Mouse (Mus musculus) lung, embryonic 14.5 days (tissue): ENCODE measurements around the gene Cyb561d1. TPM values are rescaled to one million over a fixed set of nuclear protein-coding genes. Genes with fewer than 3 reads are reported as not detected.
"Not testable (repeated sequence)": the region's sequence is repeated elsewhere in the genome, so short reads cannot be mapped to it uniquely, and the experiment has no call there.

ENCODE experiments used
- ATAC-seq: fragments of 200-750 bp; cut with Nextera tagmentation; 2 replicates; pipeline ENCODE4 v1.8.0; 2017; ENCODE audit warnings: mild to moderate bottlenecking, moderate TSS enrichment, moderate library complexity; ENCODE audit not compliant: insufficient read depth
- DNase-seq: peaks from one replicate; pipeline ENCODE4 v3.0.0-alpha.2; 2015
- H3K27ac ChIP-seq: fragments of 300-500 bp; sonication (generic); 2 replicates; pipeline ENCODE4 v1.5.1; 2014; ENCODE audit warnings: low read depth, mild to moderate bottlenecking, moderate library complexity
- H3K27me3 ChIP-seq: fragments of 300-500 bp; sonication (generic); 2 replicates; pipeline ENCODE4 v1.6.1; 2014; ENCODE audit warnings: low read length, control low read depth; ENCODE audit not compliant: insufficient read depth
- H3K36me3 ChIP-seq: fragments of 300-500 bp; sonication (generic); 2 replicates; pipeline ENCODE4 v1.6.1; 2014; ENCODE audit warnings: control low read depth; ENCODE audit not compliant: insufficient read depth
- H3K4me1 ChIP-seq: fragments of 300-500 bp; sonication (generic); 2 replicates; pipeline ENCODE4 v1.6.1; 2014; ENCODE audit warnings: antibody characterized with exemption, control low read depth; ENCODE audit not compliant: insufficient read depth
- H3K4me2 ChIP-seq: fragments of 300-500 bp; sonication (generic); 2 replicates; pipeline ENCODE4 v1.6.1; 2014; ENCODE audit warnings: mild to moderate bottlenecking
- H3K4me3 ChIP-seq: fragments of 300-500 bp; sonication (generic); 2 replicates; pipeline ENCODE4 v1.5.1; 2014; ENCODE audit warnings: low read depth, low read length
- H3K9ac ChIP-seq: fragments of 300-500 bp; sonication (generic); 2 replicates; pipeline ENCODE4 v1.6.1; 2014
- H3K9me3 ChIP-seq: fragments of 300-500 bp; sonication (generic); 2 replicates; pipeline ENCODE4 v1.6.1; 2016; ENCODE audit warnings: low read depth, low read length, control low read depth
- CTCF ChIP-seq: IDR thresholded peaks from 2 replicates; pipeline ENCODE4 v1.5.1; 2016; ENCODE audit warnings: antibody characterized with exemption, low read depth
- WGBS: fragments of 180-500 bp; shearing (Covaris S2); extraction: QIAGEN DNeasy Blood & Tissue Kit; methylation state at CpG from one replicate; pipeline ENCODE4 v1.1.7; 2014; 5-methylcytosine and 5-hydroxymethylcytosine counted together
- polyA plus RNA-seq: library from polyadenylated mRNA; unstranded; fragments of >200 nt; fragmentation: Nextera tagmentation; extraction: Ambion mirVana; gene quantifications from 2 replicates; pipeline ENCODE4 v1.2.1, GENCODE M21; 2014

Cyb561d1 gene
- polyA plus RNA-seq = 2.0 TPM in 2 replicates

GRCm38 (mm10) chr3:108200329-108201323 is at the start of gene Cyb561d1:
TSS of gene Cyb561d1 (minus strand) at chr3:108201212.
- WGBS = 3% methylated on average over 44 of the region's 44 CpGs
- Histone ChIP-seq H3K4me1 (peaks cover 5% of the 10 kb centered on the region), H3K27ac (peak within 1 kb of the TSS; percentile 87), H3K4me3 (peak within 1 kb of the TSS; percentile 62), H3K27me3 (no peaks in the 10 kb centered on the region), H3K9ac (peak within 1 kb of the TSS; percentile 56), H3K9me3 (no peaks in the 10 kb centered on the region), H3K4me2 (peak within 1 kb of the TSS; percentile 63), H3K36me3 (peaks cover 28% of the 10 kb centered on the region)
- DNase-seq = peak; percentile 95
- TF ChIP-seq CTCF = peak; percentile 63
- ATAC-seq = peak; percentile 93

- Histone ChIP-seq H3K27ac (no peak overlapping the region), H3K4me1 (no peaks in the 10 kb centered on the region), H3K27me3 (no peaks in the 10 kb centered on the region), H3K4me2 (no peak overlapping the region), H3K4me3 (no peak overlapping the region), H3K36me3 (no peaks in the 10 kb centered on the region), H3K9ac (no peak overlapping the region), H3K9me3 (no peaks in the 10 kb centered on the region)
- 74% methylated on average over 2 of the region's 2 CpGs for WGBS
- DNase-seq (no peak), ATAC-seq (no peak)
- no peak for TF ChIP-seq CTCF
These were observed 45.8 kb upstream of the Cyb561d1 start for GRCm38 (mm10) chr3:108246857-108247256.

GRCm38 (mm10) chr3:108241243-108241839 is 40.3 kb upstream of the Cyb561d1 start:
- Histone ChIP-seq H3K9me3 (no peaks in the 10 kb centered on the region), H3K36me3 (no peaks in the 10 kb centered on the region), H3K9ac (no peak overlapping the region), H3K4me2 (no peak overlapping the region), H3K4me1 (no peaks in the 10 kb centered on the region), H3K27ac (no peak overlapping the region), H3K27me3 (no peaks in the 10 kb centered on the region), H3K4me3 (no peak overlapping the region)
- WGBS = 81% methylated on average over 3 of the region's 3 CpGs
- ATAC-seq (no peak), DNase-seq (no peak)
- TF ChIP-seq CTCF = no peak

GRCm38 (mm10) chr3:108237474-108238102 is 36.6 kb upstream of the Cyb561d1 start:
- not testable (repeated sequence) for ATAC-seq, DNase-seq, H3K9me3 ChIP-seq, H3K36me3 ChIP-seq, H3K9ac ChIP-seq, H3K4me3 ChIP-seq, H3K27me3 ChIP-seq, H3K27ac ChIP-seq, H3K4me2 ChIP-seq, H3K4me1 ChIP-seq
- TF ChIP-seq CTCF = peak; percentile 36; the same call in 1 of the 2 replicates
- WGBS = 82% methylated on average over 4 of the region's 4 CpGs

- no peak for DNase-seq
- Histone ChIP-seq H3K36me3 (no peaks in the 10 kb centered on the region), H3K27me3 (peaks cover 11% of the 10 kb centered on the region), H3K27ac (no peak overlapping the region), H3K4me2 (no peak overlapping the region), H3K4me1 (no peaks in the 10 kb centered on the region), H3K4me3 (no peak overlapping the region), H3K9me3 (no peaks in the 10 kb centered on the region), H3K9ac (no peak overlapping the region)
- no peak for ATAC-seq
- no peak for TF ChIP-seq CTCF
- 64% methylated on average over 4 of the region's 4 CpGs for WGBS
These were observed 30.6 kb upstream of the Cyb561d1 start for GRCm38 (mm10) chr3:108231646-108232045.

- DNase-seq (no peak), ATAC-seq (no peak)
- Histone ChIP-seq H3K9ac (no peak overlapping the region), H3K4me2 (peak overlapping the region; percentile 75), H3K9me3 (no peaks in the 10 kb centered on the region), H3K4me3 (no peak overlapping the region), H3K4me1 (no peaks in the 10 kb centered on the region), H3K36me3 (no peaks in the 10 kb centered on the region), H3K27ac (no peak overlapping the region), H3K27me3 (peaks cover 40% of the 10 kb centered on the region)
- 74% methylated on average over 2 of the region's 2 CpGs for WGBS
- TF ChIP-seq CTCF = no peak
These were observed 26.5 kb upstream of the Cyb561d1 start for GRCm38 (mm10) chr3:108227521-108227920.
